Mouse (Mus musculus): ENCODE measurements around the gene Myh10. TPM values are rescaled to one million over a fixed set of nuclear protein-coding genes. Genes with fewer than 3 reads are reported as not detected.
"Not testable (repeated sequence)": the region's sequence is repeated elsewhere in the genome, so short reads cannot be mapped to it uniquely, and the experiment has no call there.

Myh10 gene
- total RNA-seq, 2 experiments from 2014 or later: 140 to 143 TPM

DNA sequence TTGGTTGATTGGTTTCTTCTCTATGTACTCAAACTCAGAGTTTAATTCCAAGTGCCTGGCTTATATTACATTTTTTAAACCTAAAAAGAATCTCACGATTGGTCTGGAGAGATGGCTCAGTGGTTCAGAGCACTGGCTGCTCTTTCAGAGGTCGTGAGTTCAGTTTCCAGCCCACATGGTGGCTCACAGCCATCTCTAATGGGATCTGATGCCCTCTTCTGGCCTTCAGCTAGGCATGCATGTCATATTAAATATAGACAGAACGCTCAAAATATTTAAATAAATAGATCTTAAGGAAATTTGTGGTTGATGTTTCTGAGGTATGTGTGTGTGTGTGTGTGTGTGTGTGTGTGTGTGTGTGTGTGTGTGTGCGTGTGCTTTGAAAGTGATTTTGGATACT is 113.8 kb downstream of the Myh10 start:
- no peak for DNase-seq

DNA sequence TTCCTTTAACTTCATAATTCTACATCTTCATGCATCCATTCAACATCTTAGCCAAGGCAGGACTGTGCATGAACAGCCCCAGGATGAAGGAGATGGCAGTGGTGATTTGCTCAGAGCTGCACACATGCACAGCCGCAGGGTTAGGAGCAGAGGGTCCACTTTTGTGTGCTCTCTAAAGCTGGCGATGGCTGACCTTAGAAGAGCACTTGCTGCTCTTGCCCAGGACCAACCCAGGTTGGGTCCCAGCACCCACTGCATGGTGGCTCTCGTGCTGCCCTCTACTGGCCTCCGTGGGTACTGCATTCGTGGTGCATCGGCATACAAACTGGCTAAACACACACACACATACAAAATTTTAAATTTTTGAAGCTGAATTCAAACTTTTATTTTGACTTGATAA is 116.4 kb downstream of the Myh10 start:
- DNase-seq: peak; percentile 54 to 56

DNA sequence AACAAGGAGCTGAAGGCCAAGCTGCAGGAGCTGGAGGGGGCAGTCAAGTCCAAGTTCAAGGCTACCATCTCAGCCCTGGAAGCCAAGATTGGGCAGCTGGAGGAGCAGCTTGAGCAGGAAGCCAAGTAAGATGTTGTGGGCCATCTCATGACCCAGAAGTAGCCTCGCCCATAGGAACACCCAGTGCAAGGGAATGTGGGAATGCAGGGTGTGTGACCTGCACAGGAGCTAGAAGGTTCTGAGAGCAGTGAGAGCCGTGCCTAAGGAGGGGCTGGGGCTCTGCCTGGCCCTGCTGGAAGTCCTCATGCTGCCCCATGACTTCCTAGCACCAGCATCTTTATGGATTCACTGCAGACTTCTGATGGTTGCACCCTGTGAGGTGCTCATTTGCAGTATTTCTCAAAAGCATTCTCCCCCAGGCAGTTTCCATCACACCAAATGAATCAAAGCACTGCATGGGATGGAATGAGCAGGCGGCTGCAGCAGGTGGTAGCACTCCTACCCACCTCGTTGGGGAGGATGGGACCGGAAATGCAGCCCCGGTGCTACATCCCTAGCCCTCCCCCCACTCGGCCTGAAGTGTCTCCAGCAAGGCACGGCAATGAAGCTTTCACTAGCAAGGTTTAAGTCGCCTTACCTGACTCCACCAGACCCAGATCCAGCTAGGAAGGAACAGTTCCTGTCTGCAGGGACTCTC is 120.7 kb downstream of the Myh10 start:
- DNase-seq: no peak

DNA sequence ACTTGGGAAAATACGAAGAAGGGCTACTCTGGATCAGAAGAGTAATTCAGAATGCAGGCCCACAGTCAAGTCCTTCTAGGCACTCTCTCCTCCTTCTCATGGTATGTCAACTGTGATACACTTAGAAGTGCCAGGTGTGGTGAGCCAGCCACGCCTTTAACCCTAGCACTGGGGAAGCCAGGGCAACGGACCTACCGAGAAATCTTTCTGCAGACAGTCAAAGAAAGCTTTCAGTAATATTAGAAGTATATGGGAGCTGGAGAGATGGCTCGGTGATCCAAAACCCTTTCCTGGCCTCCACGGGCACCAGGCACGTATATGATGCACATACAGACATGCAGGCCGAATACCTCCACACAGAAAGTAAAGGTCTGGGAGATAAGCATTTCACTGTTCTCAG is 127.1 kb downstream of the Myh10 start:
- no peak for DNase-seq

DNA sequence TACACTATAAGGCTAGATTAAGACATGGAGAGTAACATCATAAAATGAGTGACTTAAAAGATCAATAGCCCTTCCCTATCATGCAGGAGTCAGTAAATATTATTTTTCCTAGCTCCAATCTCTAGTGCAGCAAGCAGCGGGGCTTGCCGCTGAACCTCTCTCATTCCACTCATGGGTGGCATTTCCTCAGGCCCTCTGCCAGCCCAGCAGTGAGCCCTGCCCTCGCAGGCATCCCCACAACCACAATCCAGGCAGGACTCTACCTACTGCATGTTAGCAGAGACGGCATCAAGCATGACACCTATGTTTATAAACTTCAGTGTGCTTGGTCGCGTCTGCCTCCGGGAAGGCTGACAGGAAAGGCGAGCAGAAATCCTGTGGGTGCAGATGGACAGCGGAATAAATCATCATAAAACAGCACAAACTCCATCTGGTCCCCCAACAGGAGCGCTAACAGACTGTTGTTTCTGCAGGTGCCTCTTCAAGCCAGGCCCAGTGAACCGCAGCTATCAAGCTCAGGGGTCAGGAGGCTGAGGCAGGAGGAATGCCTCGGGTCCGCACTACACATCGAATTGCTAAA is 128.0 kb downstream of the Myh10 start:
- DNase-seq: no peak

DNA sequence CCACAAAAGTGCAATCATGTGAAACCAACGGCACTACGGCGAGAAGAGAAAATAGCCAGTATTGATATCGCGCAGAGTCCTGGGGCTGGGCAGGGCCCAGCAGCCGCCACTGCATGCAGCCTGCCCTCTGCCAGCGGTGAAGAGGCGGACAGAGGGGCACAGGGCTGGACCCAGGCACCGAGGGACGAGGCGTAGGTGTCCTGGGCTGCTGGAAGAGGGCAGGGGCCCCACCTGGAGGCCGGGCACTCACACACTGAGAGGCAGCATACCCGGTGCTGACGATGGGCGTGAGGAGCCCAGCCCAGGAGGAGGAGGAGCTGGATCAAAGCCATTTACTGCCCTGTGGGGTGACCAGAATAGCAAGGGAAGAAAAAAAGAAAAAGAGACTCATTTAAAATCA is 131.0 kb downstream of the Myh10 start:
- DNase-seq: no peak

DNA sequence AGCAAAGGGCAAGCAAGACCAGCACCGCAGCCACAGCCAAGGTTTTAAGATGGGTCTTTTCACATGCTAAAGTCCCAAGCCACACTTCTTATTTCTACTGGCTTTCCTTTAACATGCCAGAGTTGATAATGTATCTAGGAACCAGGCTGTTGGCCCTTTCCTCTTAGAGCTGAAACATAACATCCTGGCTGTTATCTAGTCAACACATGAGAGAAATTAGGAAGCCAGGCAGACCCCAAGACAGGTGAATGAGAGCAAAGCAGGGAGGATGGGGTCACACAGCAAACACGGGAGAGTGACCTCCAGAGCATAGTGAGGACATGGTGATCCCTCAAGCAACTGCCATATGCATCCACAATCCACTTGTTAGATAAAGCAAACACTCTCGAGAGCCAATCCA is 135.4 kb downstream of the Myh10 start:
- DNase-seq: no peak

DNA sequence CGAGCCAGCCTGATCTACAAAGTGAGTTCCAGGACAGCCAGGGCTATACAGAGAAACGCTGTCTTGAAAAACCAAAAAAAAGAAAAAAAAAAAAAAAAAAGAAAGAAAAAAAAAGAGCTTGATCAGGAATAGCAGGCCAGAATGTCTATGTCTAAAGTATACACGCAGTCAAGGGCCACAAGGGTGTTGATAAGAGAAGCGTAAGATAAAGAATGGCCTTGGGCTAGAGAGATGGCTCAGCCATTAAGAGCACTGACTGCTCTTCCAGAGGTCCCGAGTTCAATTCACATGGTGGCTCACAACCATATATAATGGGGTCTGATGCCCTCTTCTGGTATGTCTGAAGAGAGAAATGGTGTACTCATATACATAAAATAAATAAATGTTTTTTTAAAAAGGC is 140.2 kb downstream of the Myh10 start:
- not testable (repeated sequence) for DNase-seq

DNA sequence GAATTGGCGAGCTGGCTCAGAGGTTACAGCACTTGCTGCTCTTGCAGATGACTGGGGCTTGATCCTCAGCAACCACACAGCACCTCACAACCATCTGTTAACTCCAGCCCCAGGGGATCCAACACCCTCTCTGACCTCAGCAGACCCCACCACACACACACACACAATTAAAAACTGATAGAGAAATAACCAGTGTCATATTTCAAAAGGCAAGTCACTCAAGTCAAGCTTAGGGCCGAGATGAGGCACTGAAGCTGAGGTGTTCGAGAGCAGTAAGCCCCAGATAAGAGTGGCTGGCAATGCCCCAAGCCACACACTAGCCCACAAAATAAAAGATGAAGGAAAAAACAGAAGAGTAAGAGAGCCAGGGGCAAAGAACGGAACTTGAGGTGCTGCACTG is 141.4 kb downstream of the Myh10 start:
- no peak for DNase-seq

DNA sequence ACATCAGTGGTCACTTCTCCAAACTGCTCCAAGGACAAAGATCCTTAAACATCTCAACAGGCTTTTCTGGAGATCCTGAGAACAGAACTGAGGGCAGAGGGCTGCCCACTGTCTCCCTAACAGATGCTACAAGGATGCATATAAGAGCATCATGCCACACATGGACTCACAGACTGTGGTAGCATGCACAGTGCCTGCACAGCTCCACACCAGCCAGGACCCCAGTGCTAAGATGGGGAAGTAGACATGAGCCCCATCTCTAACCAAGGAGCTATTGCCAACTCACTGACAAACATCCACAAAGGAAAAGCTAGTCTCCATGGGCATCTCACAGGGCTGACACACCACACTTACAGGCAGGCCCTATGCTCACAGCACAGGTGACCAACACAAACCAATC is 142.2 kb downstream of the Myh10 start:
- DNase-seq: no peak

DNA sequence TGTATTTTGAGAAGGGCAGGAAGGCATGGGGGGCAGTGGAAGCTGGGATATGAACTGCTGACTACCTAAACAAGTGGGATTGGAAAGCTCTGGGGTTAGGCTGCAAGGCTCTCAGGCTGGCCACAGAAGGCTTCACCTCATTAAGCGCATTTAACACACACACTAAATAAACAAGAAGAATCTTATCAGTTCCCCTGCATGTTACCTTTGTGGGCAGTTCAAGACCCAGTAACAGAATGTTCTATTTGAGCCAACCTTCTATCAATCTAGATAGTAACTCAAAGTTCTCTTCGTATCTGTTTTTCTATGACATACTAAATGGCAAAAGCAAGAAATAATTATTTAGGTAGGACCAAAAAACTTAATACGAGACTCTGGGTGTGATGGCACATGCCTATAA is 143.7 kb downstream of the Myh10 start:
- no peak for DNase-seq

DNA sequence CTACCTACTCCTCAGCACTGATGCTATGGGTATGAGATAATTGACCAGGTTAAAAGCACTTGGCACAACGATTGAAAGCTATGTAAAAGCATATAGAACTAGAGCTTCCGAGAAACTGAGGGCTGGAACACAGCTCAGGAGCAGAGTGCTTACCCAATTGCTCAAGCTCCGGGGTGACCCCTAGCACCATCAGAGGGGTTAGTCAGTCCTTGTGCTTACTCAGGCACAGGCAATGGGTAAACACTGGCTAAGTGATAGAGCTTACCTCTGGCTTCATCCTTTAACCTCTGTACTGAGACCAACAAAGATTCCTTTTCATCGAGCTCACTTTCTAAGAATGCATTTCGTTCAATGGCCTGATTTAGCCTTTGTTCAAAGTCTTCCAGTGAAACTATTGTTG is 148.2 kb downstream of the Myh10 start:
- no peak for DNase-seq

DNA sequence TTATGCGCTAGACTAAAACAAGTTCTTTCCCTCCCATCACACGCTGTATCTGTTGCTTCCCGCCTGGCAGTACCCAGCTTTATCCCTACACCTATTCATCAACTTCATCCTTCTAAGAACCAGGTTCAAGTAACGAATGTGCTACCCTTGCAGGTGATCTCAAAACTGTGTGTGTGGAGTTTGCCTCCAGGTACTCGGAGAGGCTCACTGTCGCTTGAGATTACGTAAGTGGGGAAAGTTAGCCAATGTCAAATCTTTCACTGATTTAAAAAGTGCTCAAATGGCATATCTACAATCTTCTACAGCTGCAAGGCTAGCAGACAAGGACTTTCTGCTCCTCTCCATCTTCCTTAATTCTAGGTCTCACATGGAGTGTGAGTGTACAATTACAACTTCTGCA is 159.5 kb downstream of the Myh10 start:
- no peak for DNase-seq

DNA sequence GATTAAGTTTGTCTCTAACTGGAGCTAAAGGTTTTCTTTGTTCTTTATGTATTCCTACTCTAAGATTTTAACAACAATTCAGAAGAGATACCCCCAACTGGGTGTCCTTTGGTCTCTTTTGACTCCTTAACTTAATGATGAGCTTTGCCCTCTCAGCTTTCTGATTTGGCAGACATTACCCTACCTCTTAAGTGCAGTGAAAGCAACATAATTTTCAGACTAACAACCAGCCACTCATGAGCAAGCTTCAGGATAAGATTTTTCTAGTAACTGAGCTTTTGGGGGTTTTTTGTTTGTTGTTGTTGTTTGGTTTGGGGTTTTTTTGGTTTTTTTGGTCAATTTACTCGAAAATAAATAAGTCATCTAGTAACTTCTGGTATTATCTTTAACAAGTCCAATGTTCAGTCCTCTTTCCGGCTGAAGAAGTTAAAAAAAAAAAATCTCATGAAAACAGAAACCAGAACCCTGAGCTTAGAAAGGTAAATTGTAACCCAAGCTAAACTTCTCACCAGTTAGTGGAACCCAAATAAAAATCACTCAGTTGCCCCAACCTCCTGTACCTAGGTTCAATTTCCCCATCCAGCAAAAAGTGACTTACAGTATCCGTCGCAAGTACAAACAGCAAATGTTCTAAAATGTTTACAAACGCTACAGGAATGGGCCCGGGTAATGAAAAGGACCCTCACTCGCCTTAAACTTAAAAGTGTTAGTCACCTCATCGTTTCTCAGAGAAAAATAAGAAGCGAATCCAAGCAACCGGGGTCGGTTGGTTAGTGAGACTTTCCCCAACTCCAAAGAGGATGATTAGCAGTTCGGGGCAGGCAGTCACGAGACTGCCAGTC is 160.5 kb downstream of the Myh10 start:
- no peak for DNase-seq

DNA sequence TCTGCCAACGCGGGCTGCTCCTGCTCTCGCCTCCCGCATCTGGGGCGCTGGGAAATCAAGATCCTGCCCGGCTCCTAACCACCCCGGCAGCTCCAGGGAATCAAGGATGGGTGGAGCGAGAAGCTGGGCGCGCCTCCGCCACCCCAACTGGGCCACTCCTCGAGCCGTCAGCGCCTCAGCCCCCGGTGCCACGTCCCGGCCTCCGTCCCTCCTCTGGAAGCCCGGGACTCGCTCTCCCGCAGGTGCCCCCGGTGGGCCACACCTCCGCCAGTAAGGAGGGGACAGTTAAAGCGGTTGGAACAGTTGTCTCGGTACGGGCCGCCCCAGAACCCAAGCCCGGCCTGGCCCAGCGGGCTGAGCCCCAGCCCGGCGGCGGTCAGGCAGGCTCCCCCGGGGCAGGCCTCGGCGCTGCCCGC is 161.1 kb downstream of the Myh10 start:
- DNase-seq: no peak

DNA sequence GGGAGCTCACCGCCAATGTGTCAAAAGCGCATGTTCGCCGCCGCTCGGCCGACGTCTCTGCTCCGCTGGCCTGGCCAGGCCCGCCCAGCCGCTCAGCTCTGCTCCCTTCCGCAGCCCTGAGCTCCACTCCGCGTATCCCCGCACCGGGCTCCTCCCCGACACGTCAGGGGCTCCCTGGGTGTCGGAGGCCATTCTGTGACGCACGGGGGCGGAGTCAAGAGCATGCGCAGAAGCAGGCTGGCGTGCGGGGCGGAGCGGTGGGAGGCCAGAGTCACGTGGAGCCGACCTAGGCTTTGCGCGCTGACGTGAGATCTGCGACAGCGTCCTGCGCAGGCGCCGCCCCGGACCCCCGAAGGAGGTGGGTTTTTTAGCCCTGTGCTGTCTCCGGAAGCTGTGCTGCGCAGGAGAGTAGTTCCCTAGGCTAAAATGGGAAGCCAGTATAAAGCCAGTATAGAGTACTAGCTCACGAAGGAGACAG is 161.6 kb downstream of the Myh10 start:
- DNase-seq: peak; percentile 100

DNA sequence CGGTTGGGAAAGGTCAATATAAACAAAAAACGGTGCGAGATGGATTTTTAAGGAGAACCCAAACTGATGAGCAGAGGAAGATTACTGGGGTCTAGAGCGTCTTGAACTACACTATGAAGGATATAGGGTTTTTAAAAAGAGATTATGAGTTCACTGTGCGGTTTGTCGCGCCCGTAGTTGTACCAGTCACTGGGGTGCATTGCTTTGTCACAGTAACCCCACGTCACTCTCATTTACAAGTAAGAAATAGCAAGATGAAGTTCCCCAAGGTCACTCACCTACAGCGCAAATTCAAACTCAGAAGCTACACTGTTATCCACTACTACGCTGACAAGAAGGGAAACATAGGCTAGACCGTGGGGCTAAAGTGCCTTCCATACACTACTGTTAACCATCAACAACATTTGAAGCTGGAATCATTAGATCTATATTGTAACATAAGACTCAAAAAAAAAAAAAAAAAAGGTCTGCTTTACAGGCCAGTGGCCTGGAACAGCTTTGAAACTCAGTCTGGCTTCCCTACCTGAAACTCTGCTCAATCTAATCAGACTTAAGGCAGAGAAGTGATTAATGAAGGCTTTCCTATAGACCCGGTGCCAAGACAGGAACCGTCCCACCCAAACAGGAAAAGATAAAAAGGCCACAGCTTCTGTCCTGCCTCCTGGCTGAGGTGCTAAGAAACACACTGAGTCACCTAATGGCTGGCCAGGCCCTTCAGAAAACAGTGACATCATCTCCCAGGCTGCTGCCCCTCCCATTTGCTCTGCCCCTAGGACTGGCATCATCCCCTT is 162.4 kb downstream of the Myh10 start:
- no peak for DNase-seq

DNA sequence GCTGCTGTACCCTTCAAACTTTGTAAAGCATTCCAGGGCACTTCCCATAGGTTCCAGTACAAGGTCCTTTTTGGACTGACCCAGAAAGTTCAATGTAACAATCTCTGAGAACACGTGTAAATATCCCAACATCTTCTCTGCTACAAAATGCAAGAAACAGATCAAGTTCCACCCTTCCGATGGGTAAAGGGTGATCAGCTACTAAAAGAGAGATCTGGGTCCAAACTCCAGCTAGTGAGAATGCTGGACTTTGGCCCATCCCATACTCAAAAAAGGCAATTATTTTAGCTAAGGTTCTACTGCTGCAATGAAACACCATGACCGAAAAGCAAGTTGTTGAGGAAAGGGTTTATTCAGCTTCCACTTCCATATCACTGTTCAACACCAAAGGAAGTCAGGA is 163.3 kb downstream of the Myh10 start:
- no peak for DNase-seq

DNA sequence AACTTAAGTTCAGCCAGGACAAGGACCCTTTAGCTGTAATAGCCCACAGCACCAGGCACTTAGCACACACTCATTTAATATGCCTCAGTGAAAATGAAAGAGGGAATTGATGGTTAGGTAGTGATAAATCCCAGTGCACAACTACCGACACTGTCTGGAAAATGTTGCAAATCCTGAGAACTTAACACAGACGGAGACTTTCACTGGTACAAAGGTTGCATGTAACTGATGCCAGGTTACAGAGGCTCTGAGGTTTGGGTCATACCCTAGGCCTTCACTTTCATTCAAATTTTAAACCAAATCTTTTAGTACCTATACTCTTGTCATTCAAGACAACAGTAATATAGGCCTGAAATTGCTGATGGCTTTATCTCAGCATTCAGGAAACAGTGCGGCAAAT is 166.0 kb downstream of the Myh10 start:
- no peak for DNase-seq

DNA sequence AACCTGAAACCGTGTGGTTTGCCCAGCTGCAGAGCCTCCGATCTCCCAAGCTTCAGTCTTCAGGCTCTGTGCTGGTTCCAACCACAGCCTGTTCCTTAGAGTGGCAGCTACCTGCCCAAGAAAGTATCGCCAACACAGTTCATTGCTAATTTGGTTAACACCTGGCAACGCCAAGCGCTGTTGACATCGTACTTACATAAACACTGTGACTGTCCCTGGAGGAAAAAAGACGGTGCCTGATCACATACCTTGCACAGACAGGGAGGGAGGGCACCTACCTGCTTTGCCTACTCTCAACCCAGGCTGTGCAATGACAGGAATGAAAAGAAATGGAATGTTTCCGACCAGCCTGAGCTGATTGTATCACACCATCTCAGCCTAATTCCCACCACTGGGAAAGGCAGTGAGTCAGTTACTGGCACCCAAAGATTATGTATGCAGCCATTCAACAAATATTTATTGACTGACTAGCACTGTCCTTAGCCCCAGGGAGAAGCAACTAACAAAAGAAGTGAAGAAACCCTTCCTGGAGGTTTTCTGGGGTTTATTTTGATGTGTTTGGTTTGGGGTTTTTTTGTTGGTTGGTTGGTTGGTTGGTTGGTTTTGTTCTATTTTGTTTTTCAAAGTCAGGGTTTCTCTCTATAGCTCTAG is 168.7 kb downstream of the Myh10 start:
- DNase-seq: no peak

DNA sequence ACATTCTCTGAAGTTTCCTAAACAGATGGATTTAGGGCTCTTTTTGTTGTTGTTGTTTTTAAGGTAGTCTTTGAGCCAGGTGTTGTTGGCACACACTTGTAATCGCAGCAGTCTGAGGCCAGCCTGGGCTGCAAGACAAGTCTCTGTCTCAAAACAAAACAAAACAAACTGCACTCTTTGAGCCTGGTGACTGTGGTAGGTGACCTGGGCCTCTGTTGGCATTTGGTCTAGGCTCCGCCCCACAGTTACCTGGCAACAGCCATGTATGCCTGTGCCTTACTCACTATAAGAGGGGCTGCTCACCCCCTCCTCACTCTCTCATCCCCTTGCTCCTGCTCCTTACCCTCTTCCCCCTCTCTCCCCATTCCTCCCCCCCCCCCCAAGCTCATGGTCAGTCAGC is 170.9 kb downstream of the Myh10 start:
- no peak for DNase-seq

DNA sequence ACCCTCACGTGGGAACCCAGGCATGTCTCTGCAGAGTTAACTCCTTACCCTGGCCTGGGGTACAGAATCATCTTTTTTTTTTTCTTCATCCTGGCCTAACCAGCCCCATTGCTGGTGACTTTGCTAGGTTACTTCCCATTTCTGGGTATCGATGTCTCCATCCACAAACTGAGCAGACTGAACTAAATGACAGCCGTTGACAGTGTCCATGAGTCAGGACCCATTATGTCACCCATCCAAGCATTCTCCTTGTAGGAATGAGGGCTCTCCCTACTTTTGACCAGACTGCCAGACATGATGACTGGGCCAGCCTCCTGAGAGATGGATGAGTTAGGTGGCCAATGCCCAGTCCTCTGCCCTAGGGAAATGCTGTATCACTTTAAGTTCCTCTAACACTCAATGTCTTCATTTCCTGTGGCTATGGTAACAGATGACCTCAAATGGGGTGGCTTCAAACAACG is 172.3 kb downstream of the Myh10 start:
- no peak for DNase-seq

All from layer of hippocampus, postnatal 36 days (tissue).